Mouse (Mus musculus) erythroid progenitor cell, adult 5-6 weeks (primary cell): ENCODE results near the gene Cacna2d2. TPM values are rescaled to one million over a fixed set of nuclear protein-coding genes. Genes with fewer than 3 reads are reported as not detected.
"Not testable (repeated sequence)": the region's sequence is repeated elsewhere in the genome, so short reads cannot be mapped to it uniquely, and the experiment has no call there.

Source experiments
- ATAC-seq: replicated peaks from 2 replicates; pipeline ENCODE4 v1.8.0; 2016; ENCODE audit warnings: moderate number of reproducible peaks, mild to moderate bottlenecking, moderate TSS enrichment, inconsistent platforms; ENCODE audit not compliant: poor library complexity, low FRiP score, severe bottlenecking
- total RNA-seq, 2 experiments: library from RNA; stranded (forward) in 1 of 2; stranded (reverse) in 1 of 2; fragments of 150-400 nt in 1 of 2; fragments of 186-747, 209-891 nt in 1 of 2; gene quantifications; 2 replicates each; pipeline versions ENCODE4 v1.2.3 to v1.2.4; 2015 to 2017; ENCODE audit warnings: low replicate concordance in 2 of 2

Gene Cacna2d2
- total RNA-seq, 2 experiments from 2014 or later, result not detected

- ATAC-seq, result no peak
These were observed 150.1 kb downstream of the Cacna2d2 start for GRCm38 (mm10) chr9:107549297-107550074.

- ATAC-seq, result no peak
These were observed 151.2 kb downstream of the Cacna2d2 start for GRCm38 (mm10) chr9:107550491-107551116.

DNA sequence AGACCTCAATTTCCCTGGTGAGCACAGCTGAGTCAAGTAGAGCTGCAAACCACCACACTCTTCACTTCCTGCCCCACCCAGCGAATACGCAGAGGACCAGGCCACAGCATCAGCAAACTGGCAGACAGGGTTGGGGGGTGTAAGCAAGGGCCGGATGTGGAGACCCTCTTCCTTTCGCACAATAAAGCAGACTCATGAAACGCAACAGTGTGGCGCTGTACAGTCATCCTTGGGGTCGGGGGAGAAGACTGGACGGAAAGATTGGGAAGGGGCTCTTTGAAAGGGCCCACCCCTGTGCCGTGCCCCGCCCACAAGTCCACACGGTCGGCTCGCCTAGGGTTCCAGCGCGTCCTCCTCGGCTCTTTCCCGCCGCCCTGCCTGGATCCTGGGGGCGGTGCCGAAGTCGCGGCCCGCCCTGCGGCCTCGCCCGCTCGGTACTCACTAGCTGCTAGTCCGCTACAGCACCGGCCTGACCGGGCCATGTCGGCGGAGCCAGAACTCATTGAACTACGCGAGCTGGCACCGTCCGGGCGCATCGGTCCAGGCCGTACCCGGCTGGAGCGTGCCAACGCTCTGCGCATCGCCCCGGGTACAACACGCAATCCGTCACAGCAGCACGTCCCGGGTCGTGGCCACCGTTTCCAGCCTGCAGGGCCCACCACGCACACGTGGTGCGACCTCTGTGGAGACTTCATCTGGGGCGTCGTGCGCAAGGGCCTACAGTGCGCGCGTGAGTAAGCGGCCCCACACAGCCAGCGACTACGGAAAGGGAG, 151.9 kb downstream of the Cacna2d2 start, which contains the start of gene Rassf1:
Rassf1 (plus strand) TSS at position 439 of the 773 bp plus-strand sequence.
- peak; percentile 53 for ATAC-seq

- no peak for ATAC-seq
These were observed 152.5 kb downstream of the Cacna2d2 start for GRCm38 (mm10) chr9:107551890-107552355.

- no peak for ATAC-seq
These were observed 153.4 kb downstream of the Cacna2d2 start for GRCm38 (mm10) chr9:107552690-107553393.

- no peak for ATAC-seq
These were observed 154.3 kb downstream of the Cacna2d2 start for GRCm38 (mm10) chr9:107553541-107554318.

DNA sequence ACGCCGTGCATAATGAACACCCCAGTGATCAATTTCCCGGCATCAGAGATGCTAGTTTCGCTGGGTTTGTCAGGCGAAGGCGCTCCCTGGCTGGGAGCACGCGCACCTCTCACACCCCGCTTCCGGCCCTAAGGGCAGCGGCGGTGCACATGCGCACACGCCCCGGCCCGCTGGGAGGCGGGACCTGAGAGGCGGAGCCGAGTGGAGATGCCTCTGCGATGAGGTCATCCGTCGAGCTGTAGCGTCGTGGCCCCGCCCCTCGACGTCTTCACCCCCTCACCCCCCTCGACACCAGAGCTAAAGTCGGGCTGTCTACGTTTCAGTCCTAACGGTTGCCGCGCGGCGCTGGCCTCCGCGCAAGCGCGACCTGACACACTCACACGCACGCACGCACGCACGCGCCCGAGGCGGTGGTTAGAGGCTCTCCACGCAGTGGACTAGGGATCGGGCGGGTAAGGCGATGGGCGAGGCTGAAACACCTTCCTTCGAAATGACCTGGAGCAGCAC, 155.0 kb downstream of the Cacna2d2 start:
- peak; percentile 89 for ATAC-seq

- ATAC-seq, result 0 out of 2 replicates have a peak, but pooled peaks have one; percentile 1
These were observed 155.6 kb downstream of the Cacna2d2 start for GRCm38 (mm10) chr9:107555031-107555457.

- ATAC-seq, result no peak
These were observed 156.3 kb downstream of the Cacna2d2 start for GRCm38 (mm10) chr9:107555701-107556100.

DNA sequence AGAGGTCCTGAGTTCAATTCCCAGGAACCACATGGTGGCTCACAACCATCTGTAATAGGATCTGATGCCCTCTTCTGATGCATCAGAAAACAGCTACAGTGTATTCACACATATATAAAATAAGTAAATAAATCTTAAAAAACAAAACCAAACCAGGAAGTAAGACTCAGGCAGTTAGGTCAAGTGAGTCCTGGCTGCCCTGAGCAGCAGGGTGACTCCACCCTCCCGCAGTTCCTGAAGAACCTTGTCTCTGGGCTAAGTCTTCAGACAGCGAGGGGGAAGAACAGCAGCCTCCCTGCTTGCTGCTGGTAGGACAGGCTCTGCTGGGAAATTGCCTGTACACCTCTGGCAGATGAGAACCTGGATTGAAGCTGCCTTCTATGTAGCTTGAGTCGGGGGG, 156.9 kb downstream of the Cacna2d2 start:
- ATAC-seq, result no peak

- peak; percentile 90 for ATAC-seq
These were observed 163.7 kb downstream of the Cacna2d2 start, which contains the start of gene Tusc2 for GRCm38 (mm10) chr9:107563029-107563581. Tusc2 (plus strand) TSS chr9:107563255.

DNA sequence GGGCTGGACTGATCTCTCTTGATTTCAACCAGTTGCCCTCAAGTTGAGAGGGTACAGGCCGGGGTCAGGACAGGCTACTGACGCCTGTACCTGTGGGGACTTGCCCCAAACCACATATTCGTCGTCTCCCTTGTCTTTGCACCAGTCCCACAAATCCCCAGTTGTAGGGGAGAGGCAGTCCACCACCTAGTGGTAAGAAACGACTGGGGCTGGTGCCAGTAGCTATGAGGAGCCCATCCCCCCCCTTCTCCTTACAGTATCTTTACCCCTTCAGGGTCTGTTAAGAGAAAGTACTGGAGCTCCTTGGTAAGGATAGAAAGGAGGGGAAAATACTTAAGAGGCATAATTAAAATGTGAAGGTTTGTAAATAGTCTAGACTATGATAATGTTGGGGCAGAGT, 166.1 kb downstream of the Cacna2d2 start:
- not testable (repeated sequence) for ATAC-seq

- ATAC-seq, result 0 out of 2 replicates have a peak, but pooled peaks have one; percentile 36
These were observed 166.8 kb downstream of the Cacna2d2 start for GRCm38 (mm10) chr9:107566041-107566709.

DNA sequence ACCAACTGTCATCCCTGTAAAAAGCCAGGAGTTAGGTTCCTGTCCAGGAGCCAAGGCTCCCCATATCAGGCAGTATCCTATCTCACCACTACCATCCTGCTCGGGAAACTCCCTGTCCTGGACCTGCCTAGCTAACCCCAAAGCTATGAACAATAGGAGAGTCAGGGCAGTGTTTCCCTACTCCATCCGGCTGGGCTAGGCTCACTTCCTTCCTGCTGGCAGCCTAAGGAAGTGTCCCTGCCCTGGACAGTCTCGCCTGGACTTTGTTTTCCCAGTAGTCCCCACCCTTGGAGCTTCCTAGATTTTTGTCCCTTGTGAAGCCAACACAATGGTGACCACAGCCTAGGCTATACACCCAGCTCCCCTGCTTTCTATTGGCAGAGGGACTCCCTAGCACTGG, 167.4 kb downstream of the Cacna2d2 start:
- no peak for ATAC-seq

GRCm38 (mm10) chr9:107567702-107568319, 168.4 kb downstream of the Cacna2d2 start, which contains the start of gene Hyal2:
Hyal2 (plus strand) TSS chr9:107567945.
- ATAC-seq, result no peak

GRCm38 (mm10) chr9:107568331-107569261, 169.2 kb downstream of the Cacna2d2 start:
- peak; percentile 76 for ATAC-seq
